Mouse (Mus musculus): ENCODE results near the gene Fli1. TPM values are rescaled to one million over a fixed set of nuclear protein-coding genes. Genes with fewer than 3 reads are reported as not detected.

The Fli1 gene
- polyA plus RNA-seq, 1 experiment from 2014 or later, result 24.4 TPM

DNA sequence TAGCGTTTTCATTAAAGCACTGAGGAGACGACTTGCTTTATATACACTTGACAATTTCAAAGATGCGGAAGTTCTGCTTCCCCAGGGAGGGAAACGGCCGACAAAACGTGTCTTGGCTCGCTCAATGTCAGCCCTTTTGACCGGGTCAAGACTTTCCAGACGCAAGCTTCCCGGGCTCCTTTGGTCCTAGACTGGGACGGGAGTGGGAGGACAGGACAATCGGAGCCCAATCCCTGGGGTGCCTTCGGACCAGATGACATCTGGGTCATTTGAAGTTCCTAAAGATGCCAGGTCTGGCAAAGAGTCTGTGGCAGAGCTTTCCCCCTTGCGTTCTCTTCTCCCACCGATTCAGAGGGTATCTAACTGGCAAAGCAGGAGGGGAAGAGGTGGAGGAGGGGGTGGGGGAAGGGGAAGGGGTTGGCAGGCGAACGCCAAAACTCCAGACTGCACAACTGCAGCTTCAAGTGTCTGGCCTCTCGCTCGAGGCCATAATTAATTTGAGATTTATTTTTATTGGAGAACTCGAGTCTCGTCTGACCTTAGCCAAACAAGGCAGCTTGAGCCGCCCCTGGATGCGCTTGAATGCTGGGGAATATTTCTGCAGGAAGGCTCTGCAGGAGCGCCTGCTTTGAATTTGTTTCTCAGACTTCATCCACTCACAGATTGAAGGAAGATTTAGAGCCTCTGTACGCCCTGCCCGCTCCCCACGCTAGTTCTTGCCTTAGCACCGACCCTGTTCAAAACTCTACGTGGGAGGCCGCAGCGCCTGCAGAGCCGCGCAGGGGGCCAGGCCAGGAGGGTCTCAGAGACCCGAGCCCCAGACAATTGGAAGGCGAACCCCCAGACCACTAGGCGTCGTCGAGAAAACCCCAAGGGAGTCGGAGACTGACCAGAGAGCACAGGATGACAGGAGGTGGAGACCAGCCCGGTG is 2.3 kb upstream of the Fli1 start:
- Histone ChIP-seq H3K9me3 (replicated peaks) (no peaks in the 10 kb centered on the region; the same call in 1 of the 2 replicates), H3K9ac (no peak overlapping the region), H3K36me3 (no peaks in the 10 kb centered on the region), H3K27ac (peak overlapping the region; percentile 49; the same call in 1 of the 2 replicates), H3K4me3 (peak overlapping the region; percentile 7; the same call in 1 of the 2 replicates), H3K4me2 (replicated peaks) (peak overlapping the region; percentile 38), H3K27me3 (peaks cover 97% of the 10 kb centered on the region), H3K4me1 (peaks cover 59% of the 10 kb centered on the region)
- under 1% methylated on average over 40 of the region's 40 CpGs for WGBS
- ATAC-seq (ENCODE audit: low FRiP score), result no peak

DNA sequence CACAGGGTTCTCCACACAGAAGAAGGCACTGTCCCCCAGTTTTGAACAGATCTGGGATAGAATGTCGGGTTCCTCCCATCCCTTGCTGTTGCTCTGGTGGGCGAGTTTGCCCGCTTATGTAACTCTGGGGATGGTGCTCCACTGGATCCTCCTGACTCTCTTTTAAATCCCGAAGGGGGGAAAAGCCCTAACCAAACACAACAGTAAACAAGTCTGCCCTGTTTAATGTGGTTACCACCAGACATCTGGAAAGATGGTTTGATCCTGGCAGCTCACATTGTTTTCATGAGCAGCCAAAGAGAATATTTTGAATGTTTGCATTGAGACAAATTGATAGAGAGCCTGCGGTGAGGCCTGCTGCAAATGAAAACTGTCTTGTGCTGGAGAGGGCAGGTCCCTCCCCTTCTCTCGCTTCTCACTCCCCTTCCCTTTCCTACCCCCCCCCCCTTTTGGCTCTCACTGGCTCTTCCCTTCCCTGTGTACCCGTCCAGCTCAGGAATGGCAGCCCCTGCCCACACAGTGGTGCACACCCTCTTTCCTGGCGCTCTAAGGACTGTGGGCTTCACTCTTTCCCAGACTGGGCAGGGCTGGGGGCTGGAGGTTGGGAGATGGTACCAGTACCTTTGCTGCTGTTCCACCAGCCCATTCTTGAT is 1.4 kb upstream of the Fli1 start:
- H3K27ac ChIP-seq, result no peak overlapping the region
- H3K27me3 ChIP-seq, result peaks cover 98% of the 10 kb centered on the region
- no peak overlapping the region for H3K9ac ChIP-seq
- no peak for ATAC-seq (ENCODE audit: low FRiP score)
- 4% methylated on average over 7 of the region's 8 CpGs for WGBS
- peaks cover 58% of the 10 kb centered on the region for H3K4me1 ChIP-seq
- 0 out of 2 replicates have a peak overlapping the region, but pooled peaks have one; percentile 47 for H3K4me2 ChIP-seq (replicated peaks)
- H3K36me3 ChIP-seq, result no peaks in the 10 kb centered on the region
- H3K9me3 ChIP-seq (replicated peaks), result no peaks in the 10 kb centered on the region; the same call in 1 of the 2 replicates
- no peak overlapping the region for H3K4me3 ChIP-seq

DNA sequence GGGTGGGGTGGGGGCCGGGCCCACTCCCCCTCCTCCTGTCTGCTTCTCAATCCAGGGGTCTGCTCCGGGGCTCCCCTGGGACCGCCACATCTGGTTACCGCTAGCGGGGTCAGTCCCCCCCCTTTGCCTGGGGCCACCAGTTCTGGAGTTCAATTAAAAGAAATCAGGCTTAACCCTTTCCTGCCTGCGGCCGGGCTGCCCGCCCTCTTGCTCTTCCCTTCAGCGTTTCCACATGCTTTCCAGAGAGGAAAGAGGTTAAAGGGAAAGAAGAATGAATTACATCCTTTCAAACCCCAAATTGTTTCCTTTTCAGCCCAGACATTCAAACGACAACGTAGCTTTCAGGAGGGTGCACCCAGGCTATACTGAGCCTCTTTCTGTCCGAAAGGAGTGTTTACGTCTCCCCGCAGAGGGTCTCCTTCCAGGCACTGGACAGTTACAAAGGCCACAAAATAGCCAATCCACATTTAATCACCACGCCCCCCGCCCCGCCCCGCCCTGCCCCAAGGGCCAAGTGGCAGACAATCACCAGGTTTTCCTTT is 450 bp upstream of the Fli1 start:
- H3K9me3 ChIP-seq (replicated peaks), result no peaks in the 10 kb centered on the region; the same call in 1 of the 2 replicates
- peaks cover 99% of the 10 kb centered on the region for H3K27me3 ChIP-seq
- peak overlapping the region; percentile 47 for H3K4me2 ChIP-seq (replicated peaks)
- H3K36me3 ChIP-seq, result no peaks in the 10 kb centered on the region
- peak overlapping the region; percentile 61 for H3K4me3 ChIP-seq
- H3K27ac ChIP-seq, result peak overlapping the region; percentile 77
- under 1% methylated on average over 18 of the region's 18 CpGs for WGBS
- no peak for ATAC-seq (ENCODE audit: low FRiP score)
- H3K4me1 ChIP-seq, result peaks cover 53% of the 10 kb centered on the region
- no peak overlapping the region; the same call in 1 of the 2 replicates for H3K9ac ChIP-seq

DNA sequence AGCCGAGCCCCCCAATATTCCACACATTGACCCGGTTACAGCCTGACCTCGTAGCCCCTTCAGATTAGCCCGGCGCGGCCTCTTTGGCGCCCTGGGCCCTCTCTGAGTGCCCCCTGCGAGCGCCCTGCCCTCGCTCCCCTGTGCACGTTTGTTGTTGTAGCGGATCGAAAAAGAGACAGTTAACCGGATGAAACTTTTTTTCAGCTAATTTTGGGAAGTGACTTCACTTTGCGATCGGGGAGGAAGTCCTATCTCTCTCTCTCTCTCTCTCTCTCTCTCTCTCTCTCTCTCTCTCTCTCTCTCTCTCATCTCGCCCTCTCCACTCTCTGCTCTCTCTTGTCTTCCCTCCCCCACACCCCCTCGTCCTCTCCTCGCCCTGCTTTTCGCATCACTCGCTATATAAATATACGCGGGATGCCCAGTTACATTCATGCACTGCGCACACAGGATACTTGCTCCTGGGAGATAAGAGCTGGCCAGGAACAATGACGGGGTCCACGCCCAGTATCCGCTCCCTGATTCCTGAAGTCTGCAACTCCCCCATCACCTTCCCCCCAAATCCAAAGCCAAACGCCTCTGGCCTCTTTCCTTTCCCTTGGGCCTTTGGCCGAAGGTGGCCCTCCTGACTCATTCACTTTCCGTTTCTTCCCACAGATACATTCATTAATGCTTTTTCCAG is 1.3 kb downstream of the Fli1 start:
- Histone ChIP-seq H3K27ac (peak overlapping the region; percentile 82), H3K9ac (peak overlapping the region; percentile 84), H3K4me3 (peak overlapping the region; percentile 61), H3K27me3 (peaks cover 91% of the 10 kb centered on the region), H3K4me1 (peaks cover 47% of the 10 kb centered on the region), H3K4me2 (replicated peaks) (peak overlapping the region; percentile 92), H3K9me3 (replicated peaks) (no peaks in the 10 kb centered on the region; the same call in 1 of the 2 replicates), H3K36me3 (no peaks in the 10 kb centered on the region)
- under 1% methylated on average over 30 of the region's 30 CpGs for WGBS
- no peak for ATAC-seq (ENCODE audit: low FRiP score)

DNA sequence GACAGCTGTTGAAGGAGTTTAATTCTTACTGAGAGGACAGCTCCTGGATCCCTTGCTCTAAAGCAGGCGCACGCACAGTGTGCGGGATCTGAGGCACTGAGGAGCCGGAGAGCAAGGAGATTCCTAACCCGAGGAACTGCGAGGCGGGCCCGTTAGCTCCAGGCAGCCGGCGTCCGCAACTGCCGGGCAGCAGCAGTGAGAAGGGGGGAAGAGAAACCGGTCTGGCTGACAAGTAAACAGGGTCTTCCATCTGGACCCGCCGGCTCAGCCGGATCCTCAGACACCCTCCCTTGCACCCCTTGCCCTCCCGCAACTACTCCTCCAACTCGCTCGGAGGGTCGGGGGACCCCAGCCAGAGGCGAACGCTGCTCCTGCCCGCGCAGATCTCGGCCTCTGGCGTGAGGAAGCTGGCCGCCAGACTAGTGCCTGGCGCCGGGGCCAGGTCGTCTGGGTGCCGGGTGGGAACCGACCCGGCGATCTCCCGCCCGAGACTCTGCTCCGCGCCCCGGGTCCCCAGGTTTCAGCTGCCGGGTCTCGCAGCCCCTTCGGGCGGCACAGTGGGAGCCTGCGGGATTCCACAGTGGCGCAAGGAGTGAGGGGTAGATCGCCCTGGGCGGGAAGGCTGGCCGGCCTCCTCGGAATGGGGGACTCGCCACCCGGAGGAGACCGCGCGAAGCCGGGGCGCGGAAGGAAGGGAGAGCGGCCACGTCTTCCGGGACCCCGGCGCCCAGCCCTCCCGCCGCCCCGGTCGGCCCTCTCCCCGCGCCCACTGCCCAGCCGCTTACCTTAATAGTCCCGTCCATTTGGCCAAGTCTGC is 2.0 kb downstream of the Fli1 start:
- Histone ChIP-seq H3K9ac (peak overlapping the region; percentile 84), H3K9me3 (replicated peaks) (no peaks in the 10 kb centered on the region; the same call in 1 of the 2 replicates), H3K27ac (peak overlapping the region; percentile 82), H3K4me1 (peaks cover 47% of the 10 kb centered on the region), H3K4me2 (replicated peaks) (peak overlapping the region; percentile 92), H3K4me3 (peak overlapping the region; percentile 61), H3K27me3 (peaks cover 83% of the 10 kb centered on the region), H3K36me3 (no peaks in the 10 kb centered on the region)
- peak; percentile 63 for ATAC-seq (ENCODE audit: low FRiP score)
- under 1% methylated on average over 60 of the region's 70 CpGs for WGBS

DNA sequence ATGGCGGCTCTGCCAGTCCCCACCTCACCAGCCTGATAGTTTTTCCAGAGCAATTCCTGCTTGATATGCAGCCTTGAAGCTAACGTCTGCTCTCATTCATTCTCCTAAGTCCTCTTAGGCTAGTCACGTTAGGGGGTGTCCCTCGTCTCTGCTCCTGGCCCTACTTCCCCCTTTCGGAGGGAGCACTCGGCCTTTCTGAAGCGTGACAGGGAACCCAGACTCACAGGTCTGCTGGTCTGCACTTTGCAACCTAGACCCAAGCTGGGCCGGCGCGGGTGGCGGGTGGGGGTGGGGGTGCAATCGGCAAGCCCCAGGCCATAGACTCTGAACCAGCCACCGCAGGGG is 2.6 kb downstream of the Fli1 start:
- Histone ChIP-seq H3K9me3 (replicated peaks) (no peaks in the 10 kb centered on the region; the same call in 1 of the 2 replicates), H3K9ac (peak overlapping the region; percentile 84), H3K4me3 (peak overlapping the region; percentile 61), H3K36me3 (no peaks in the 10 kb centered on the region), H3K27me3 (peaks cover 78% of the 10 kb centered on the region), H3K27ac (peak overlapping the region; percentile 82), H3K4me2 (replicated peaks) (peak overlapping the region; percentile 92), H3K4me1 (peaks cover 41% of the 10 kb centered on the region)
- no peak; the same call in 1 of the 2 replicates for ATAC-seq (ENCODE audit: low FRiP score)
- under 1% methylated on average over 13 of the region's 13 CpGs for WGBS

DNA sequence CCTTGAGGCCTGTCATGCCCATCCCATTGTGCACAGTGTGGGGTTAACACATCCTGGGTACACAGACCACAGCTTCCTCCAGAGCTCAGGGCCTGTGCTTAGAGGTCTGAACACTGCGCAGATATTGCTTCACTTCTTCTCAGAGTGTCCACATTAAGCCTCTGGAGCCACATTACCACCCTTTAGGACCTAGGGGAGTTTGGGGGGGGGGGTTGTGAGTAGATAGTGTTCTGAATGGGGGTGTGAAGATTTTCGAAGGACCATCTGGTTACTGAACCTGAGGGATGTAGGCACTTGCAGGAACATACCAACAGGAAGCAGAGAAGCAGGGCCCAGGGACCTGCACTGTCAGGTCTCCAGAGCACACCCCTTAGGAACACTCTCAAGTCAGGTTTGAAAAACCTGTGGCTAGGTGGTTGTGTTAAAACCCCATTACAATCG is 3.3 kb downstream of the Fli1 start:
- Histone ChIP-seq H3K4me2 (replicated peaks) (peak overlapping the region; percentile 92), H3K4me1 (peaks cover 36% of the 10 kb centered on the region), H3K9ac (no peak overlapping the region), H3K36me3 (no peaks in the 10 kb centered on the region), H3K9me3 (replicated peaks) (no peaks in the 10 kb centered on the region; the same call in 1 of the 2 replicates), H3K27me3 (peaks cover 71% of the 10 kb centered on the region), H3K4me3 (peak overlapping the region; percentile 61; the same call in 1 of the 2 replicates), H3K27ac (no peak overlapping the region)
- 0 out of 2 replicates have a peak, but pooled peaks have one; percentile 38 for ATAC-seq (ENCODE audit: low FRiP score)
- WGBS, result 44% methylated on average over 3 of the region's 3 CpGs

DNA sequence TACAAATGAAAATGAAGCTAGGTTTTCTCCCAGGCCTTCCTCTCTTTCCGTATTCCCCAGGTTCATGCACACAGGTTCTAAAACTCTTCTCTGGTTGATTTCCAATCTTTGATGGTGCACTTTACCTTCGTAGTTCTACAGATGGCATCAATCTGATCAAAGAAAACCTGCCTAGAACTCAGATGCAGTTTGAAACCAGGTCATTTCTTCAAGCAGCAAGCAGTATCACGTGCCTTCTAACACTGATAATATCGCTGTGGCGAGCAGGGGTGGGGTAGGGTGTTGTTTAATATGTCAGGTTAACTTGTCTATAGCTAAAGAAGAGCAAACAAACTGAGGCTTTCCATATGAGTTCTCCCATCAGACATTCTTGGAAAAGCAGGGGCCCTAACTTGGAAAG is 4.5 kb downstream of the Fli1 start:
- H3K27me3 ChIP-seq, result peaks cover 58% of the 10 kb centered on the region
- no peak overlapping the region for H3K27ac ChIP-seq
- no peak for ATAC-seq (ENCODE audit: low FRiP score)
- H3K9me3 ChIP-seq (replicated peaks), result no peaks in the 10 kb centered on the region; the same call in 1 of the 2 replicates
- peak overlapping the region; percentile 92; the same call in 1 of the 2 replicates for H3K4me2 ChIP-seq (replicated peaks)
- H3K9ac ChIP-seq, result no peak overlapping the region
- H3K4me3 ChIP-seq, result no peak overlapping the region
- no peaks in the 10 kb centered on the region for H3K36me3 ChIP-seq
- H3K4me1 ChIP-seq, result peaks cover 29% of the 10 kb centered on the region
- 88% methylated on average over 5 of the region's 5 CpGs for WGBS

DNA sequence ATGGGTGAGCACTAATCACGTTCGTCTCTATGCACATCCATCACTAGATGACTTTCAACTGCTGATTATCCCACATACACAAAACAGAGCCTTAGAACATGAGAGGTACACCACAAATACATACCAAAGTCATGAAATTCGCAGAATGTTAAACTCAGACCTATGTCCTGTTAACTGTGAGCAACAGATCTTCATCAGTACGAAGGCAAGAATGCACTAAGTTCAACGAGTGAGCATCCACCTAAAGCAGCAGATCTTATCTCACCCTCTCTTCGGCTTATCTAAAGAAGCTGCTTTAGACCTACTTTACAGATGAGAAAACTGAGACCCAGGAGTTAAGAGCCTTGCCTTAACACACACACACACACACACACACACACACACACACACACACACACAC is 5.0 kb downstream of the Fli1 start:
- H3K4me3 ChIP-seq, result no peak overlapping the region
- peaks cover 54% of the 10 kb centered on the region for H3K27me3 ChIP-seq
- H3K9me3 ChIP-seq (replicated peaks), result no peaks in the 10 kb centered on the region
- no peak for ATAC-seq (ENCODE audit: low FRiP score)
- H3K9ac ChIP-seq, result no peak overlapping the region
- no peaks in the 10 kb centered on the region for H3K36me3 ChIP-seq
- H3K27ac ChIP-seq, result no peak overlapping the region
- H3K4me2 ChIP-seq (replicated peaks), result no peak overlapping the region
- H3K4me1 ChIP-seq, result peaks cover 24% of the 10 kb centered on the region
- 79% methylated on average over 6 of the region's 6 CpGs for WGBS

DNA sequence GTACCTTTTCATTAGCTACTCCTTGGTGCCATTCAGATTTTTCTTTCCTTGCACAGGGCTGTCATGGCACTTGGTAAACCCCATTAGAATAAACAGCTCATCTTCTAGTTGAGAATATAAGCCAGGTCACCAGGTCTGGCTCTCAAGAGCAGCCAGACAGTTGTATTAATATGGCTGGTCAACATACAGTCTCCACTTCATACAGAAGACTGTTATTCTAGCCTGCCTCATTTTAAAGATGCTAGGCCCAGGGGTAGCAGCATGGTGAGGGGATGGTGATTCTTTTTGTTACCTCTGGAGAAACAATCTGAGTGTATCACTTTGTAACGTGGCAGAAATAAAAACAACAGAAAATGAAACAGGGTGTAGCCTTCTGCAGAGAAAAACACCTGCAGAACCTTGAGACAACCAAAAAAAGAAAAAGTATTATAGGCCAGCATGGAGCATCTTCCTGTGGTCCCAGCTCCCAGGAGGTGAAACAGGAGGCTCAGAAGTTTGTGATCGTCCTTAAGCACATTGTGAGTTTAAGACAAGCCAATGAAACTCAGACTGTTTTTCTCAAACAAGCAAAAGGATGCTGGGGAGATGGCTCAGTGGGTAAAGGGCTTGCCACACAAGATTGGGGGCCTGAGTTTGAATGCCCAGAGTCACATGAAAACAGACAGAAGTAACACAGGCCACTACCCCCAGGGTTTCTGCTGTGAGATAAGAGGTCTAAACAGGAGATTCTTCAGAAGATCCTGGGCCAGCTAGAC is 7.3 kb downstream of the Fli1 start:
- no peaks in the 10 kb centered on the region for H3K36me3 ChIP-seq
- H3K4me2 ChIP-seq (replicated peaks), result no peak overlapping the region
- H3K9ac ChIP-seq, result no peak overlapping the region
- H3K9me3 ChIP-seq (replicated peaks), result no peaks in the 10 kb centered on the region
- no peak overlapping the region for H3K4me3 ChIP-seq
- WGBS, result 71% methylated on average over 2 of the region's 2 CpGs
- H3K27me3 ChIP-seq, result peaks cover 32% of the 10 kb centered on the region
- H3K4me1 ChIP-seq, result peaks cover 6% of the 10 kb centered on the region
- no peak overlapping the region for H3K27ac ChIP-seq
- ATAC-seq (ENCODE audit: low FRiP score), result no peak

All from hindbrain, embryonic 12.5 days (tissue).